Mouse (Mus musculus) B cell, adult 62 days (primary cell): ENCODE measurements around the gene Ifnk. TPM values are rescaled to one million over a fixed set of nuclear protein-coding genes. Genes with fewer than 3 reads are reported as not detected.

ENCODE experiments used
- total RNA-seq: library from RNA; stranded (reverse); gene quantifications from 4 replicates; pipeline ENCODE4 v1.2.4, GENCODE M21; 2023

Ifnk gene
- total RNA-seq: not detected in 4 replicates

DNA sequence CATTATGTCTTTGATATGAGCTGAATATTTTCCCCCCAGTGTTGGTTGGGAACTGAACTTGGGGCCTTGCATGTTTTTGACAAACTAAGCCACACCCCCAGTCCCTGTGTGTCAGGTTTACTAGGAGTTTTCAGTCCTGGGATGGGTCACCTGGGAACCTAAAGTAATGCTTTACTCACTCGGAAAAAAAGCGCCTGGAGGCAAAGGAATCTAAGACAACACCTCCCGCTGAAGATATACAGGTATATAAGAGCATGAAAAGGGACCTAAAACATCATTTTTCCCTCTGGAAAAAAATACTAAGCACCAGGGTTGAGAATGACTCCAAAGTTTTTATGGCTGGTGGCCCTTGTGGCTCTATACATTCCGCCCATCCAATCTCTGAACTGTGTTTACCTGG lies at the start of gene Ifnk:
TSS of gene Ifnk (plus strand) at position 301 of the 400 bp plus-strand sequence.

DNA sequence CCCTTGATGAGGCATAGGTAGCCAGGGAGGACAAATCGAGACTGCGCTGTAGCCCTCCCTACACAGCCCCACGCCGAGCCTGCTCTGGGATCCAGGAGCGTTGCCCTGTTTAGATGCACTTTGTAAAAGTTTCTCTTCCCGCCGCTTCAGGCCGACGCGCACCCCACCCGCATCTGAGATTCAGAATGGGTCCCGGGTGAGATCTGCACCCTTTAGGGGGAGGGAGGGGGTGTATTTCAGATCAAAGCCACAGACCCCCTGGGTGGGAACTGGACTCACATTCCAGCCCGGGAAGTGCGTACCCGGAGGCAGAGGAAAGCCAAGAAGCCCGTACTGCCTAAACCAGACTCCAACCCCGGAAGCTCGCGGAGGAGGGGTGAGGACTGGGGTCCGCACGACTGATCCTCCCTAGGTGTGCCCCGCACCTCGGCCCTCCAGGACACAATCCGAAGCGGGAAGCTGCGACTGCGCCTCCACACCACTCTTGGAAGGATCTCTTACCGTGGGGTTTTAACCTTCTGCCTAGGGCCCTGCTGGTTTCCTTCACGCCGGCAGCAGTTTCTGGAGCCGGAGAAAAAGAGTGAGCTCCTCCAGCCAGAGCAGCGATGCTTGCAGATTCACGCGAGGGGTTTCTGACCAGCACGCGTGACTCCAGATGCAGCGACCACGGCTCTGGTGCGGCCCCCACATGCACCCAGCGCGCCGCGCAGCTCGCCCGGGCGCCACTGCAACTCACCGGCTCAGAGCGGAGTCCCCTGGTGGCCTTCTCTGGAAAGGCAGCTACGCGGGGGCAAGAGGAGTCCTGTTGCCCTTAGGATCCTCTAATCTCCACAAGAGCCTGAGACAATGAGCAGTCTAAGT lies 5.1 kb downstream of the Ifnk start, which contains the start of gene Mob3b:
TSS of gene Mob3b (minus strand) at position 734 of the 861 bp plus-strand sequence.

Other genes with a start within 250 kb of the Ifnk start
- 5.5 to 7.6 TPM (median 6.2 TPM) in 4 replicates for gene Mob3b, start 5.4 kb downstream of the Ifnk start, total RNA-seq
- 12.0 to 21.2 TPM (median 17.7 TPM) in 4 replicates for gene C9orf72, start 74.1 kb downstream of the Ifnk start, total RNA-seq